Mouse (Mus musculus): ENCODE results near the gene Selenos. TPM values are rescaled to one million over a fixed set of nuclear protein-coding genes. Genes with fewer than 3 reads are reported as not detected.

Gene Selenos
- total RNA-seq, 2 experiments from 2014 or later: 47.4 to 59.4 TPM

DNA sequence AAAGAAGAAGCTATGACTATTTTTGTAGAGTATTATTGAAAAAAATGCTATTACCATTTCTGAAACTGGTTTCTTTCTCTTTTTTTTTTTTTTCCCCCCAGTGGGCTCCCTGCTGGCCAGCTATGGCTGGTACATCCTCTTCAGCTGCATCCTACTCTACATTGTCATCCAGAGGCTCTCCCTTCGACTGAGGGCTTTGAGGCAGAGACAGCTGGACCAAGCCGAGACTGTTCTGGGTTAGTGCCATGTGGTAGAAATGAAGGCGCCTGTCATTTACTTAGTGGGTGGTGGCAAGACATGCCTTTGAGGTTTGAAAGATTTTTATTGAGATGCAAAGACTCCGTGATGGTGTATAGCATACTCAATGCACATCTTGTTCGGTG lies 773 bp downstream of the Selenos start:
- intact Hi-C loops (cut with DNase I): no loop called here
- peak in 1 of 2 experiments; percentile 45 for DNase-seq (ENCODE audit: low spot score in 2 of 2)

DNA sequence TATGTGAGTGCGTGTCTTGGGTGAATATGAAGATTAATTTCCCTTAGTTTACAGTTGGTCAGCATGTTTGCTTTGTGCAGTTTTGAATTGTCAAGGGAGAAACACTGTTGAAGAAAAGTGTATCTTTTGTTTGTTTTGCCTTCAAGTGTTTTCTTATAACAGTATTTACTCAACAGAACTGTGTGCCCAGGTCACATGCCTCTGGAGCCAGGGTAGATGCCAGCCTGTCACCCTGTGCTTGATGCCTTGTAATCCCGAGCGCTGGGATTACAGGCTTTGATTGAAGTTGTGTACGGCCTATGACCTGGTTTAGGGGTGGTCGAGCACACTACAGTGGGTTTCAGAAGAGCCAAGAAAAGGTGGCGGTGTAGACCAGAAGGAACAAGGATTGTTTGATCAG lies 4.3 kb downstream of the Selenos start:
- intact Hi-C loops (cut with DNase I): no loop called here
- no peak for DNase-seq (ENCODE audit: low spot score in 2 of 2)

DNA sequence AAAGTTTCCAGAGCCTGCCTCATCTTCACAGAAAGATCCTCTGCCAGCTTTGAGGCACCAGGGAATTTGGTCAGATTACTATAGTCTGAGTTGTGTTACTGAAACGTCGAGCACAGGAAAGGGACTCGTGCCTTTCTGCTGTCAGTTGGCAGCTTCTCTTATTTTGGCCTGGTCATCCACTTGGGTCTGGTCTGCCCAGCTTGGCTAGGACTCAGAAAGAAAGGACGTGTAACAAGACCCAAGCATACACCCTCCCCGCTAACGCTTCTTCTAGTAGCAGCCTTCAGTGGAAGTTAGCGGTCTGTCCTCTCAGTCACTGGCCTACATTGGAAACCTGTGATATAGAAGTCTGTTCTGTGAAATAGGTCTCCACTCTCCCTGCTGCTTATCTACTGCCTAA lies 5.1 kb downstream of the Selenos start:
- intact Hi-C loops (cut with DNase I): no loop called here
- DNase-seq (ENCODE audit: low spot score in 2 of 2): no peak

DNA sequence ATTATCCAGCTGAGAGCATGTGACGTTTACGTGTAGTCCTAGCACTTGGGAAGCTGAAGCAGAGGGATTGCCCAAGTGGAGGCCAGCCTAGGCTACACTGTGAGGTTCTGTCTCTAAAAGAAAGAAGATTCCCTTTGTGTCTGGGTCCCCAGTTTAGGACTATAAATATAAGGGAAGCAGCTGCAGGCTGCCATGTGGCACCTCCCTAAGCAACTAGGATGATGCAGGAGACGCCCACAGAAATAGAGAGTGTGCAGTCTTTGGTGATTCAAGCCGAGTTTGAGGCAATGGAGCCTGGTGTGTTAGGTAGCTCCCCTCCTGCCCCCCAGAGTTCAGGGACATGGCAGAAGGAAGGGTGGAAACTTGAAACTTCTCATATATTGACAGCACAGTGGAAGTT lies 8.2 kb downstream of the Selenos start:
- peak; percentile 54 to 90 for DNase-seq (ENCODE audit: low spot score in 2 of 2)
- intact Hi-C loops (cut with DNase I): no loop called here

DNA sequence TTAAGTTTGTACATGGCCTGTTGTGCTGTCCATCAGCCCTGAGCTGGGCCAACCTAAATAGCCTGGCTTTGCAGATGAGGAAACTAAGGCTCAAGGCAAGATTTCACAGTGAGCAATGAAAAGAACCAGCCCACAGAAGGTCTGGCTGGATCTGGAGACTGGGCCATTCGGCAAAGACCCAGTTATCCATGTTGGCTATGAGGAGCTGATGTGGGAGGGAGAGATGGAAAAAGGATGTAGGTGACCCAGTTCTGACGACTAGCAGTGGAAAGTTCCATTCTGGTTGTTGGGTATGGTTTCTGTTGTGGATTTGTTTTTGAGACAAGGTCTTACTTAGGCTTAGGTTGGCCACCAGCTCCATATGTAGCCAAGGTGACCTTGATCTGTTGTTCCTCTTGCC lies 8.6 kb downstream of the Selenos start:
- intact Hi-C loops (cut with DNase I): no loop called here
- peak in 1 of 2 experiments; percentile 83 for DNase-seq (ENCODE audit: low spot score in 2 of 2)

DNA sequence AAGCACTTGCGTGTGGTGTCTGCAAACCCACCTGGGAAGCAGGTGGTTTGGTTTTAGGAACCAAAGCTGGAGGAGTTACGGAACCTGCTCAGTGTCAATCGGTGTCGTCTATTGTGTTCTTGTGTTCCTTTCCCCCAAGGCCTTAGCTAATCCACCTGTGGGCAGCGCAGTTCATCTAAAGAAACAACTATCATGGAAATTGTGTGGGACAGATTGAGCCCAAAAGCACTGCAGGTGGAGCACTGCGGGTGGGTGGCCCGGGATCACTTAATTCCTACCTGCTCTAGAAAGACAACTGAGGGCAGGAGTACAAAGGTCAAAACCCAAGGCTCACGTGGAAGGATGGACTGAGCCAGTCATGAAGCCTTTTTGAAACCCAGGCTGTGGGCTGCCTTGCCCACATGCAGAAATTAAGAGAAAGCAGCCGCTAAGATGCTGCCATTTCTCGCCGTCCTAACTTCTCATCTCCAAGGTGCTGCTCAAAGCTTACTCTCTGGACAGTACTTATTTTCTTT lies 11.3 kb downstream of the Selenos start:
- intact Hi-C loops (cut with DNase I): no loop called here

DNA sequence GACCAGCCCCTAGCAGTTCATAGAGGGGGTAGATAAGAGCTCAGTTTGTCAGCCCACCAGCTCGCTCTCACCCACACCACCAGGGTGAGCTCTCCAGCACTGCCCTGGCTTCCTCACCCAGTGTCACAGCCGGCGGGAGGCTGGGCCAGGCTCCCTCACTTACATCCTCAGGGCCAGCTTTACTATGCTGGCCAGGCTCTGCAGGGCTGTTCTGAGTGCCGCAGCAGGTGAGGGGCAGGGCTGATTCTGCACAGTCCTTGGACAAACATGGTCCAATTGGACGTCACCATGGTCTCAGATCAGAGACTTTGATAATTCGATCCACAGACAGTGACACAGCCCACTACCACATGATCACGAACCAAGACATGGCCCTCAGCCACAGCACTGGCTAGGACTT lies 12.1 kb downstream of the Selenos start:
- DNase-seq (ENCODE audit: low spot score in 2 of 2): no peak
- intact Hi-C loops (cut with DNase I): no loop called here

More for the DNA sequence above, 11.3 kb downstream of the Selenos start:
- no peak for DNase-seq (ENCODE audit: low spot score in 2 of 2)

DNA sequence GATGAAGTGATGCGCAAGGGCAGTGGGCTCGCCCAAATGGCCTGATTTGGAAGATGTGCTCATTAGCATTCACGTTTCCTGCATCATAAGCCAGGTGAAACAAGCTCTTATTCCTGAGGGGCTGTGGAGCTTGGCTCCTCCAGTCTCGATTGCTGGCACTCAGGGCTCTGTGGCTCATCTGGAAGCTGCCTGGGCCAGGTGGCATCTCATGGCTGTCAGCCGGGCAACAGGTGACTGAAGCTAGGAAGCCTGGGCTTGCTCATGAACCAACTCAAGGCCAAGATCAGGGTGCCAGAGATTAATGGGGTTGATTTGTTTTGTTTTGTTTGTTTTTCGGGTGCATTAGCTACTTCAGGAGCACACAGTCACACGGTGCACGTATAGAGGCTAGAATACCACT lies 13.2 kb downstream of the Selenos start:
- intact Hi-C loops (cut with DNase I): no loop called here
- DNase-seq (ENCODE audit: low spot score in 2 of 2): no peak

DNA sequence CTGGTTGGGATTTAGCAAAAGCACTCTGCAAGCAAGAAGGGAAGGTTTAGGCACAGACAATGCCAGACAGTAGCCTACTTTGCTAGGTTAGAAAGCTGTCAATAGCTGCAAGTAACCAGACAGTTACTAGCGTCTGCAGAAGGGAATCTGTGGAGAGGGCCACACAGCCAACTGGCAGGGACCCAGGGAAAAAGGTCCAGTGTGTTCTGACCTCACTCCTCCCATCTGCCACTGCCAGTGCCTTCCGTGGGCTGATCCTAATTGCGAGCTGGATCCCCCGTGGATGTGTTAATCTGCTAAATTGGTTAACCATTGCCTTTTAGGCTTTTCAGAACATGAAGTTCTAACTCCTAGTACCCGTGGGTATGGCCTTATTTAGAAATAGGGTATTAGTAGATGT lies 14.7 kb downstream of the Selenos start:
- no peak for DNase-seq (ENCODE audit: low spot score in 2 of 2)

DNA sequence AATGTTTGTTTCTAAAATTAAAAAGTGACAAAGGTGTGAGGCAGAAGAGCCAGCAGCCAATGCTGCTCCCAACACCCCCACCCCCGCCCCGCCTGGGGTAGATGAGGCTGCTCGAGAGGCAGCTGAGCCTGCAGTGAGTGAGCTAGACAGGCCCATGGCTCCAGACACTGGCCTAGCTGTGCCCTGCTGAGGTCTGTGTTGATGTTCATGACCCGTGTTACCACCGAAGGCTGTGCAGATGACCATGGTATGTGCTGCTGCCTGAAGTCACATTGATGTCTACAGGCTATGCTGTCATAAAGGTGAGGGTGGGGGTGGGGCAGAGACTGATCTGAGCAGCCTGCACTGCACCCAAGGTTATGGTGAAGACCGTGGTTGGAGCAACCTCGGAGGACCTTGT lies 19.4 kb downstream of the Selenos start:
- intact Hi-C loops (cut with DNase I): no loop called here

More for the DNA sequence above, 14.7 kb downstream of the Selenos start:
- intact Hi-C loops (cut with DNase I): no loop called here

DNA sequence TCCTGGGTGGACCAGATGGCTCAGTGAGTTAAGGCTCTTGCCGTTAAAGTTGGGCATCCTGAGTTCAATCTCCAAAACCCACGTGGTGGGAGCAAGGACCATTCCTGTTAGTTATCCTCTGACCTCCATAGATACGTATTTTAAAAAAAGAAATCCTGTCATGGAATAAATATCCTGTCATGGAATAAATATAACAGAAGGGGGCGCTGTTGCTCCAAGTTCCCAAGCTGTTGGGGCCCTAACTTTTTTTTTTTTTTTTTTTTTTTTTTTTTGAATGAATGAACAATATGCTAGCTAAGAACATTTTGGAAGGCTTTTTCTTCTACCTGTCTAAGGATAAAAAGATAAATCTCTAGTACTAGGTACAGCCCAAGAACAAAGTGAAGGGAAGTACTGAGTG lies 22.4 kb downstream of the Selenos start:
- intact Hi-C loops (cut with DNase I): loop anchor here (1.0 to 5.0 kb wide), 2 partner anchors 198 to 285 kb away; partner anchors contain the start of gene Lrrk1
- peak in 1 of 2 experiments; percentile 34 for DNase-seq (ENCODE audit: low spot score in 2 of 2)

More for the DNA sequence above, 19.4 kb downstream of the Selenos start:
- no peak for DNase-seq (ENCODE audit: low spot score in 2 of 2)

DNA sequence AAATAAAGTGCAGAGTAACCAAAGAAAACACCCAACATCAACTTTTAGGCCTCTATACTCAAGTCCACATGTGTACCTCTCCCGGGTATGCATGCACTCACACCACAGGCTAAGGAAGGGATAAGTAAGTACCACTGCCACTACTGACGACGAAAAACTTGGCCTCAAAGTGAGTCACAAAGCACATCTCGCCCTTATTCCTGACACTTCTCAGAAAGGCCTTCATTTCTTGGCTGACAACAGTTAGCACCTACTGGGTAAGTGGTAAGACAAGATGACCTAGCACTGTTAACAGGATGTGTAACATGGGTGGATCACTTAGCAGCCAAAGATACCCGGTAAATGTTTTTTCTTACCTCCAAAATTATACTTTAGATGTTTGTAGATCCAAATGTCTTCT lies 25.1 kb downstream of the Selenos start:
- no peak for DNase-seq (ENCODE audit: low spot score in 2 of 2)
- intact Hi-C loops (cut with DNase I): loop anchor here (5.0 kb wide), 1 partner anchor 283 kb away; the partner anchor contains the start of gene Lrrk1

DNA sequence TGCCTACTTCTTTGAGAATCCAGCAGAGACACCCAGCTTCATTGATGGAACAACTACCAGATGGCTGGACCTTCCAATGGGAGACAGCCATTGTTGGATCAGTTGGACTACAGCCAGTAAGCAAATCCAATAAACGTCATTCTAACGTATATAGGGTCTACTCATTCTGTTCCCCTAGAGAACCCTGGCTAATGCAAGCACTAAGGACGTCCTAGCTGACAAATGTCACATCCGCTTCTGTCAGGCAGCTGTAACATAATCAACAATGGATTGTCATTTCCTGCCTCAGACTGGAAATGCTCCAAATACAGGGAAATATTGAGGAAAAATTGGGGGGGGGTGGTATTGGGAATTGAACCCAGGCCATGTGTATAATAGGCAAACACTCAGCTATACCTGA lies 26.3 kb downstream of the Selenos start:
- intact Hi-C loops (cut with DNase I): loop anchor here (5.0 kb wide), 1 partner anchor 557 kb away; no protein-coding TSS in a partner anchor
- no peak for DNase-seq (ENCODE audit: low spot score in 2 of 2)

DNA sequence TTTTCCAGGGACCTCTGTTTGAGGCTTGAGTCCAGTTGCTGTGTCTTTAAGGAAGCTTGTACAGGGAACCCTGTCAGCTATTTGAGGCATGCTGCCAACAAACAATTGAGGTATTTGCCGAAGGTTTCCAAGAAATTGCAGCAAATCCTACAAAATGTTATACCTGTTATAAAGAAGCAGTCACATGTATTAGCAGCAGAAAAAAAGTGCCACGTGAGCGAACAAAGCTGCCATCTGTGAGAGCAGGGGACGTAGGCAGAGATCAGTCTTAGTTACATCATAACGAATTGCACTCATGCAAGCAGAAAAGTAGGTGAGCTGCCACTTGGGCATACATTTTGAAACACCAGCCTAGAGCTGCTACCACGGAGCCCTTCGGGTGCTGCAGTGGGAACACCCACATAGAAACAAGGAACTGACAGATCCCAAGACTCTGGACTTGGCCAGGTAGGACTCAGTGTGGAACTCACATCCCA lies 27.2 kb downstream of the Selenos start:
- intact Hi-C loops (cut with DNase I): loop anchor here (5.0 kb wide), 1 partner anchor 556 kb away; no protein-coding TSS in a partner anchor
- DNase-seq (ENCODE audit: low spot score in 2 of 2): peak in 1 of 2 experiments; percentile 50

DNA sequence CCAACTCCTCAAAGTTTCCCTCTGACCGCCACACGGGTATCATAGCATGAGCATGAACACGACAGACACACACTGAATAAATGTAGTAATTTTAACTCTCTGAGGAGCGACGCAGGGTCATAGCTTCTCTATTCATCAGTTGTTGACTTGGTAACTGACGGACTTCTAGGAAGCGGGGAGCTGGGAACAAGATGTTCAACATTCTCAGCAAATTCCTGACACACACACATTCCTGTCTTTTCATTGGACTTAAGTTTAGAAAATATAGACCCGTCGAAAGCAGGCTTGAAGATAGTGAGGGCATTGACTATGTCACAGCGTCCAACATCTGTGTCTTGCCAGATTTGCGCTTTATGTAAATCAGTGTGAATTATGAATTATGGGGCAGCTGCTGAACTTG lies 27.8 kb downstream of the Selenos start:
- DNase-seq (ENCODE audit: low spot score in 2 of 2): no peak
- intact Hi-C loops (cut with DNase I): loop anchor here (5.0 kb wide), 1 partner anchor 555 kb away; no protein-coding TSS in a partner anchor

DNA sequence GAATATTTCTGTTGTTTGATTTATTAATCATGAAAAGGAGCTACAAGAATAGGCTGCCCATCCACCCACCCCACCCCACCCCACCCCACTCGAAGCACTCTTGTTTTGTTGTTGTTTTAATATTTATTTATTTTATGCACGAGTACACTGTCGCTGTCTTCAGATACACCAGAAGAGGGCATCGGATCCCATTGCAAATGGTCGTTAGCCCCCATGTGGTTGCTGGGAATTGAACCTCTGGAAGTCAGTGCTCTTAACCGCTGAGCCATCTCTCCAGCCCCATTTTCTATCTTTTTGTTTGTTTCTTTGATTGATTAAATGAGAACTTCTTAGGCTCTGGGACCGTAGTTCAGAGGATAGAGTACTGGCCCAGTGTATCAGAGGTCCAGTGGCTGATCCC lies 28.5 kb downstream of the Selenos start:
- intact Hi-C loops (cut with DNase I): loop anchor here (2.0 to 5.0 kb wide), 2 partner anchors 143 to 554 kb away; no protein-coding TSS in a partner anchor
- DNase-seq (ENCODE audit: low spot score in 2 of 2): no peak

DNA sequence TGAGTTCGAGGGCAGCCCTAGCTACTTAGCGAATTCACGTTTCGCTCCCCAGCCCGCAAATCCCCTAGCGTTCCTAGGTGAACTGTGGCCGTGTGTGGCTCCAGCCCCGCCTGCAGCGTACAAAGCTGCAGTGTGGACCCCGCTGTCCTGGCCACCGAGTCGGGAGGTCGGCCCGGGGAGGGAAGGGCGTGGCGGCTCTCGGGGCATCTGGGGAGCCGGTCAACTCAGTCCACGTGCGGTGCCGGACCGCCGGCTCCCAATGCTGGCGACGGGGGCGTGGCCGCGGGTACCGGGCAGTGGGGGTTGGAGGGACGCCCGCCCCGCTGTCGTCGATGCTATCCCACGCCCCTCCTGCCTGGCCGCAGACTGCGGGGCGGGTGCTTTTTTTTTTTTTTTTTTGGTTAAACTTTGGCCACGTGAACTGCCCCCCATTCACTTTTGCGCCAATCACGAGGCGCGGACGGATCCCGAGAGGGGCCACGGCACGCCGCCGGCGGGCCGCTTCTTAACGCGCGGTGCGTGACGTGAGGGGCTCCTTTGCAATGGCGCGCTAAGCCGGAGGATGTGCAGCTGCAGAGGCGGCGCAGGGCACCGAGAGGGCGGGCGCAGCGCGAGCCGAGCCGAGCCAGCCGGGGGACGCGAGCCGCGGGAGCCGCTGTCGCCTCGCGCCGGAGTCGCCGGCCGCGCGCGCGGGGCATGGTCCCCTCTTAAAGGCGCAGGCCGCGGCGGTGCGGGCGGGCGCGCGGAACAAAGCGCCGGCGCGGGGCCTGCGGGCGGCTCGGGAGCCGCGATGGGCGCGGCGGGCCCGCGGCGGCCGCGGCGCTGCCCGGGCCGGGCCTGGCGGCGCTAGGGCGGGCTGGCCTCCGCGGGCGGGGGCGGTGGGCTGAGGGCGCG lies 29.8 kb downstream of the Selenos start, which contains the start of gene Chsy1:
Gene Chsy1 (plus strand): TSS at position 555 of the 894 bp plus-strand sequence.
- peak; percentile 92 to 93 for DNase-seq (ENCODE audit: low spot score in 2 of 2)
- intact Hi-C loops (cut with DNase I): loop anchor here (2.0 to 5.0 kb wide), 2 partner anchors 142 to 553 kb away; no protein-coding TSS in a partner anchor

DNA sequence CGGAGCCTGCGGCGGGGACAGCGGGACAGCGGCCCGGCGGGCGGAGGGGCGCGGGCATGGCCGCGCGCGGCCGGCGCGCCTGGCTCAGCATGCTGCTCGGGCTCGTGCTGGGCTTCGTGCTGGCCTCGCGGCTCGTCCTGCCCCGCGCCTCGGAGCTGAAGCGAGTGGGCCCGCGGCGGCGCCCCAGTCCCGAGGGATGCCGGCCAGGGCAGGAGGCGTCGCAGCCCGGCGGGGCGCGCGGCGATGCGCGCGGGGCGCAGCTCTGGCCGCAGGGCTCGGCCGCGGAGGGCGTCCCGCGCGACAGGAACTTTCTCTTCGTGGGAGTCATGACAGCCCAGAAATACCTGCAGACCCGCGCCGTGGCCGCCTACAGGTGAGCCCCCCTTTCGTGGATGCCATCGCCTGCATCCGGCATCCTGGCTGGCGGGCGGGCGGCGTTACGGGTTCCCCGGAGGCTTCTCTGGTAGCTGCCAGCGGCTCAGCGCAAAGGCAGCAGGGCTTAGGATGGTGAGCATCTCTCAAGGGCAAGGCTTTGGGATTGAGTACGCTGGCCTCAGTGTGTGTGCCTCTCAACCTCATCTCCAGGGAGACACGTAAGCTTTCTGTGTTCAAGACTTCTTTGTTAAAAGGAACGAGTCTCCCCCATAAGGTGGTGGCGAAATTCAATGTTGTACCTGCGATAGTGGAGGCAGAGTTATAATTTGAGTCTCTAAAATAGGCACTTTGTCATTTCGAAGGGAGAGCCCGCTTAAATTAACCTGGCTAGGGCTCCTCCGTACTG lies 30.6 kb downstream of the Selenos start:
- peak; percentile 42 to 43 for DNase-seq (ENCODE audit: low spot score in 2 of 2)
- intact Hi-C loops (cut with DNase I): loop anchor here (2.0 to 5.0 kb wide), 3 partner anchors 72 to 552 kb away; no protein-coding TSS in a partner anchor

DNA sequence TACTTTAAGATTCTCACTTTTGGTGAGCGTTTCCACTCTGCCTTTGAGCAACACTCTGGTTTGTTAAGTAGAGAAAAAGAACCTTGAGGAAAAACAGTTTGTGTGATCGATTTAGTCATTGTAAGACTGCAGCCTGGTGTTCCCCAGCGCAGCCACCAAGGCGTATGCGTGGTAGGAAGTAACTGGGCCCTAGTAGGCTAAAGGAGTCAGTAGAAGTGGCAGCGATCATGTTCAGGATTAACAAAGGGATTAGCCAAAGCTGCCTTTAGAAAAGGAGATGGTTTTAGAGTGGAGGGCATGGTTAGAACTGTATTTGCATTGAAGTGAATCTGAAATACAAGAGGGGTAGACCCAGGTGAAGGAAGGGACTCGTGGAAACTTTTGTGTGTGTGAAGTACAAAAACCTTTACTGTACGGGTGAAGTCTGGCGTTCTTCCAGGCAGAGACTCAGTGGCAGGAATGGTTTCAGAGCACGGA lies 31.2 kb downstream of the Selenos start:
- intact Hi-C loops (cut with DNase I): loop anchor here (5.0 kb wide), 1 partner anchor 72 kb away; no protein-coding TSS in a partner anchor
- no peak for DNase-seq (ENCODE audit: low spot score in 2 of 2)

Data from left cerebral cortex, postnatal 25 days (tissue).